ENCODE assay signal across 1 mouse cellular context in genomic region chr10:40144815-40145214, GRCm38 (mm10).
TF ChIP-seq lines count a peak whose summit lies in the region.

No protein-coding gene starts in this region.

TF ChIP-seq in CH12.LX, 34 proteins besides CTCF, POLR2A, EP300 and RAD21 (continued from another document):
- TF ChIP-seq MXI1 (IDR thresholded peaks at IDR 0.05; ENCODE audit: low read depth, low read length), result no peak
